Mouse (Mus musculus): Measurements from ENCODE around the gene Tsc22d3.

GRCm38 (mm10) chrX:140601884-140602283 is 1.4 kb upstream of the Tsc22d3 start:
- TF ChIP-seq CTCF (IDR thresholded peaks at IDR 0.05): no peak
- TF ChIP-seq POLR2A (IDR thresholded peaks at IDR 0.05; ENCODE audit: insufficient read depth, low read depth, low read length): no peak
